Mouse (Mus musculus) liver, embryonic 13.5 days (tissue): ENCODE results near the gene Unc50. TPM values are rescaled to one million over a fixed set of nuclear protein-coding genes. Genes with fewer than 3 reads are reported as not detected.

Experiments
- ATAC-seq: fragments of 200-750 bp; cut with Nextera tagmentation; 2 replicates; pipeline ENCODE4 v1.8.0; 2017; ENCODE audit warnings: low read depth, mild to moderate bottlenecking, moderate number of reproducible peaks, moderate library complexity
- DNase-seq: peaks from one replicate; pipeline ENCODE4 v3.0.0; 2022
- H3K27ac ChIP-seq: fragments of 300-500 bp; sonication (generic); 2 replicates; pipeline ENCODE4 v1.5.1; 2015; ENCODE audit warnings: moderate library complexity, mild to moderate bottlenecking, inconsistent platforms
- H3K27me3 ChIP-seq: fragments of 300-500 bp; sonication (generic); 2 replicates; pipeline ENCODE4 v1.6.1; 2015; ENCODE audit warnings: mild to moderate bottlenecking, inconsistent platforms
- H3K36me3 ChIP-seq: fragments of 300-500 bp; sonication (generic); 2 replicates; pipeline ENCODE4 v1.6.1; 2015; ENCODE audit warnings: mild to moderate bottlenecking, inconsistent platforms
- H3K4me1 ChIP-seq: fragments of 300-500 bp; sonication (generic); replicated peaks from 2 replicates; pipeline ENCODE4 v1.6.1; 2015; ENCODE audit warnings: inconsistent platforms
- H3K4me2 ChIP-seq: fragments of 300-500 bp; sonication (generic); 2 replicates; pipeline ENCODE4 v1.6.1; 2015; ENCODE audit warnings: inconsistent platforms, mild to moderate bottlenecking, moderate library complexity
- H3K4me3 ChIP-seq: fragments of 300-500 bp; sonication (generic); replicated peaks from 2 replicates; pipeline ENCODE4 v1.5.1; 2015; ENCODE audit warnings: mild to moderate bottlenecking, inconsistent platforms
- H3K9ac ChIP-seq: fragments of 300-500 bp; sonication (generic); 2 replicates; pipeline ENCODE4 v1.6.1; 2015; ENCODE audit warnings: mild to moderate bottlenecking, inconsistent platforms
- H3K9me3 ChIP-seq: fragments of 300-500 bp; sonication (generic); replicated peaks from 2 replicates; pipeline ENCODE4 v1.6.1; 2016; ENCODE audit warnings: inconsistent platforms
- WGBS: fragments of 180-500 bp; shearing (Covaris S2); methylation state at CpG from one replicate; pipeline ENCODE4 v1.1.7; 2015; ENCODE audit not compliant: insufficient replicate concordance; 5-methylcytosine and 5-hydroxymethylcytosine counted together
- polyA plus RNA-seq: library from polyadenylated mRNA; unstranded; fragments of >200 nt; fragmentation: Nextera tagmentation; extraction: Ambion mirVana; gene quantifications from 2 replicates; pipeline ENCODE4 v1.2.1, GENCODE M21; 2015

Unc50 gene
- polyA plus RNA-seq, 1 experiment from 2014 or later: 87.2 TPM

GRCm38 (mm10) chr1:37448361-37449095 is 18.6 kb downstream of the Unc50 start:
- H3K9me3 ChIP-seq: no peaks in the 10 kb centered on the region
- no peak overlapping the region for H3K9ac ChIP-seq
- 62% methylated on average over 10 of the region's 10 CpGs for whole genome bisulfite sequencing
- H3K4me3 ChIP-seq: no peak overlapping the region
- peaks cover 1% of the 10 kb centered on the region; the same call in 1 of the 2 replicates for H3K4me1 ChIP-seq
- H3K27me3 ChIP-seq: no peaks in the 10 kb centered on the region
- no peak overlapping the region for H3K4me2 ChIP-seq
- H3K36me3 ChIP-seq: no peaks in the 10 kb centered on the region
- H3K27ac ChIP-seq: no peak overlapping the region
- peak; percentile 28 for DNase-seq
- ATAC-seq: no peak

GRCm38 (mm10) chr1:37451270-37451669 is 21.3 kb downstream of the Unc50 start:
- WGBS: 84% methylated on average over 8 of the region's 8 CpGs
- DNase-seq (no peak), ATAC-seq (no peak)
- H3K4me1 ChIP-seq: no peaks in the 10 kb centered on the region
- no peaks in the 10 kb centered on the region for H3K9me3 ChIP-seq
- no peak overlapping the region for H3K4me2 ChIP-seq
- no peak overlapping the region for H3K4me3 ChIP-seq
- H3K9ac ChIP-seq: no peak overlapping the region
- H3K27me3 ChIP-seq: no peaks in the 10 kb centered on the region
- no peak overlapping the region for H3K27ac ChIP-seq
- no peaks in the 10 kb centered on the region for H3K36me3 ChIP-seq

DNA sequence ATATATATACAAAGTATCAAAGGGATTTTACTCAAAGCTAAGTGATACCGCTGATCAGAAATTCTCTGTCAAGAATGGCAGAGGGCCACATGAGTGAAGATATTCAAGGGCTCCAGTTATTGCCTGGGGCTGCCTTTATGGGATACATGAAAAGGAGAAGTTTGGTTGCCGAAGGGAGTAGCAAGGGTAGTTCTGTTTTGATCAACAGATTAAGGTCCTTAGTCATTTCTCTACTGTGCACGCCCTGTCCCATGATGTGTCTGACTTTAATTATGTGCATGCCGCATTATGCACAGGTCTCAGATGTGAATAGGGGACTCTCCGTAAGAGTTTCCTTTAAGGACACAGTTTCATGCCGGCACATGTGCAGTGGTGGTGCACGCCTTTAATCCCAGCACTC is 27.6 kb downstream of the Unc50 start:
- ATAC-seq: no peak
- 70% methylated on average over 7 of the region's 7 CpGs for WGBS
- Histone ChIP-seq H3K36me3 (no peaks in the 10 kb centered on the region), H3K4me1 (no peaks in the 10 kb centered on the region), H3K9ac (no peak overlapping the region), H3K4me3 (no peak overlapping the region), H3K27me3 (no peaks in the 10 kb centered on the region), H3K9me3 (no peaks in the 10 kb centered on the region), H3K27ac (no peak overlapping the region), H3K4me2 (no peak overlapping the region)
- no peak for DNase-seq

- WGBS: 76% methylated on average over 10 of the region's 10 CpGs
- Histone ChIP-seq H3K9ac (no peak overlapping the region), H3K4me2 (no peak overlapping the region), H3K4me3 (no peak overlapping the region), H3K9me3 (no peaks in the 10 kb centered on the region), H3K27me3 (no peaks in the 10 kb centered on the region), H3K27ac (no peak overlapping the region), H3K36me3 (no peaks in the 10 kb centered on the region), H3K4me1 (no peaks in the 10 kb centered on the region)
- no peak for DNase-seq
- no peak for ATAC-seq
Observed at GRCm38 (mm10) chr1:37464878-37465452, 35.0 kb downstream of the Unc50 start.

DNA sequence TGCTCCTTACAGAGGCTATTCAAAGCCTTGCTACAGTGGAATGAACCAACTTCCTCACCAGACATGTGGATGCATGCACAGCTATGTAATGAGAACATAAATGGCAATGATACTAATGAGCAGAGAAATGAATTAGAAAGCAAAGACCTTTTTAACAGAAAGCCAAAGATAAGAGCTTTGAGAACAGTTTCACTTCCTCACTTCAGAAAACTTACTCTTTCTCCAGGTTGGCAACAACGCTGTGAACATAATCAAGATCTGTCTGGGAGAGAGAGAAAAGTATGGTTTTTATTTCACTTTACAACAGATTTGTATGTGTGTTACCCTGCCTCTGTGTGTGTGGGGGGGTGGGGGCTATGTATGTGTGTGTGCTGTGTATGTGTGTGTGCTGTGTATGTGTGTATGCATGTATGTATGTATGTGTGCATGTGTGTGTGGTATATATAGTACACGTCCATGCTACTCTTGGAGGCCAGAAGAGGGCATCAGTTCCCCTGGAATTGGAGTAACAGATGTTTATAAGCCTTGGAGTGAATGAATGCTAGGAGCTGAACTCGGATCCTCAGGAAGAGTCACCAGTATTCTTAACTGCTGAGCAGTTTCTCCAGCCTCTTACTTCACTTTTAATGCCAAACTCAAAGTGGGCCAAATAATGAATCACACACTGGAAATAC is 36.5 kb downstream of the Unc50 start:
- Histone ChIP-seq H3K4me3 (no peak overlapping the region), H3K9me3 (no peaks in the 10 kb centered on the region), H3K4me1 (peaks cover 5% of the 10 kb centered on the region), H3K27me3 (no peaks in the 10 kb centered on the region), H3K9ac (no peak overlapping the region), H3K4me2 (no peak overlapping the region), H3K36me3 (no peaks in the 10 kb centered on the region), H3K27ac (no peak overlapping the region)
- ATAC-seq (no peak; the same call in 1 of the 2 replicates), DNase-seq (no peak)
- WGBS: 67% methylated on average over 3 of the region's 3 CpGs

DNA sequence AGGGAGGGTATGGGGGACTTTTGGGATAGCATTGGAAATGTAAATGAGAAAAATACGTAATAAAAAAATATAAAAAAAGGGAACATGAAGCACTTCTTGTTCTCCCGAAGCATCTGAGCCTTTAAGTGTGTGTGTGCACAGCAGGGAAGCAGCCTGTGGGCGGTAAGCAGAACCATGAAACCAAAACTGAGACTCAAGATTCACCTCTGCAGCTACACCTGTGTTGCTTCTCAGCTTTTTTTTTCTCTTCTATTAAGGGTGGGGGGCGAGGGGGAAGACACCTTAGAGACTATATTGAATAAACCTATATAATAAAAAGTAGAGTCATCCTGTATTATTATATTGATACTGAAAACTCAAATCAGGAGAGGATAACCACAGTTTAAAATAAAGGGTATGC is 37.9 kb downstream of the Unc50 start:
- Histone ChIP-seq H3K4me2 (no peak overlapping the region), H3K4me1 (peaks cover 17% of the 10 kb centered on the region), H3K27ac (no peak overlapping the region), H3K4me3 (no peak overlapping the region), H3K36me3 (no peaks in the 10 kb centered on the region), H3K9ac (no peak overlapping the region), H3K27me3 (no peaks in the 10 kb centered on the region), H3K9me3 (no peaks in the 10 kb centered on the region)
- WGBS: 82% methylated on average over 4 of the region's 4 CpGs
- no peak for ATAC-seq
- DNase-seq: no peak

GRCm38 (mm10) chr1:37469007-37469406 is 39.1 kb downstream of the Unc50 start:
- Histone ChIP-seq H3K4me3 (no peak overlapping the region), H3K4me1 (peaks cover 28% of the 10 kb centered on the region), H3K9me3 (no peaks in the 10 kb centered on the region), H3K9ac (no peak overlapping the region), H3K27me3 (no peaks in the 10 kb centered on the region), H3K27ac (no peak overlapping the region), H3K36me3 (no peaks in the 10 kb centered on the region), H3K4me2 (no peak overlapping the region)
- WGBS: 73% methylated on average over 5 of the region's 5 CpGs
- ATAC-seq: no peak
- no peak for DNase-seq

- ATAC-seq (no peak), DNase-seq (no peak)
- Histone ChIP-seq H3K4me2 (no peak overlapping the region), H3K36me3 (no peaks in the 10 kb centered on the region), H3K27ac (0 out of 2 replicates have a peak overlapping the region, but pooled peaks have one; percentile 13), H3K27me3 (no peaks in the 10 kb centered on the region), H3K4me3 (no peak overlapping the region), H3K9me3 (no peaks in the 10 kb centered on the region), H3K9ac (no peak overlapping the region), H3K4me1 (peaks cover 38% of the 10 kb centered on the region)
- 56% methylated on average over 6 of the region's 6 CpGs for WGBS
Observed at GRCm38 (mm10) chr1:37471179-37472148, 41.5 kb downstream of the Unc50 start.

- H3K4me2 ChIP-seq: no peak overlapping the region
- ATAC-seq (no peak), DNase-seq (no peak)
- peaks cover 56% of the 10 kb centered on the region for H3K4me1 ChIP-seq
- H3K36me3 ChIP-seq: no peaks in the 10 kb centered on the region
- H3K9me3 ChIP-seq: no peaks in the 10 kb centered on the region
- no peak overlapping the region for H3K27ac ChIP-seq
- no peaks in the 10 kb centered on the region for H3K27me3 ChIP-seq
- 56% methylated on average over 10 of the region's 10 CpGs for WGBS
- H3K9ac ChIP-seq: no peak overlapping the region
- H3K4me3 ChIP-seq: no peak overlapping the region
Observed at GRCm38 (mm10) chr1:37473251-37473650, 43.3 kb downstream of the Unc50 start.

GRCm38 (mm10) chr1:37474046-37474445 is 44.1 kb downstream of the Unc50 start:
- H3K4me1 ChIP-seq: peaks cover 64% of the 10 kb centered on the region
- no peaks in the 10 kb centered on the region for H3K27me3 ChIP-seq
- no peaks in the 10 kb centered on the region for H3K9me3 ChIP-seq
- H3K9ac ChIP-seq: 0 out of 2 replicates have a peak overlapping the region, but pooled peaks have one; percentile 15
- no peak for ATAC-seq
- DNase-seq: no peak
- 52% methylated on average over 8 of the region's 8 CpGs for WGBS
- H3K4me3 ChIP-seq: no peak overlapping the region
- H3K4me2 ChIP-seq: no peak overlapping the region
- no peaks in the 10 kb centered on the region for H3K36me3 ChIP-seq
- peak overlapping the region; percentile 24 for H3K27ac ChIP-seq
